Comparison of ENCODE assay signal across 8 mouse cellular contexts in the genomic region with DNA sequence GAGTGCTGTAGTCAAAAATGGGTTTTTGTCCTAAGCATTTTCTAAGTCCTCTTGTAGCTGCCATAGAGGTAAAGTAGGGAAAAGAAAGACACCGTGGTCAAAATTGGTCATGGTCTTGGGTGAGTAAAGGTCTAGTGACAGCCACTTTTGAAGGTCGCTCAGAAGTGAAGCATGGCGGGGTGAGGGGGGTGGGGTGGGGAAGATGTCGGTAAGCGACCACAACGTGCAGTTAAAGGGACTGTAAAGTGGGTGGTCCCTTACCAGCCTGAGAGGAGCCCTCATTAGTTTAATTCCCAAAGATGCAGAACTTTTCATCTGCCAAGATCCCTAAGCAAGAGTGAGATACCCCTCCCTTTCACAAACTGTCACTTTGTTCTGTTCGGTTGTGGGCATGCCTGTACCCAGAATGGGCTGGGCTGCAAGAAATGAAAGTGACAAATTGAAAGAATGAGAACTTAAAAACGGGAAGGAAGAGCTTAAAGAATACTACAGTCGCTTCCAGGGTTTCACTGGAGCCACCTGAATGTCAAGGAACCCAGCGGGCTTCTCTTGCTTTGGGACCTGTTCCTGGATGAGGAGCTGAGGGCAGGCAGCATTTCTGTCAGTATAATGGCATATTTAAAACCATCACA. TPM values are rescaled to one million over a fixed set of nuclear protein-coding genes. Genes with fewer than 3 reads are reported as not detected.
DNase-seq lines count a peak whose midpoint lies in the region; ATAC-seq and TF ChIP-seq lines count a peak whose summit lies in the region.

No protein-coding gene starts in this region.

- H3K4me2 ChIP-seq in CH12.LX (ENCODE audit: insufficient read depth, low read depth, poor library complexity, severe bottlenecking), result peak overlapping the region; percentile 91

- in situ Hi-C loops in CH12.LX (cut with MboI; ENCODE audit: low pct_ligation_motif_present, low pct_unique_long_range_greater_than_20kb, low sequenced_read_pairs), result no loop called here

- TF ChIP-seq CTCF in CH12.LX (conservative IDR thresholded peaks at IDR 0.05 in 1 of 2, IDR thresholded peaks at IDR 0.05 in 1 of 2; ENCODE audit: low read depth in 2 of 2, low read length in 2 of 2), result no peak

- peaks cover 19% of the 10 kb centered on the region for H3K79me2 ChIP-seq in CH12.LX (replicated peaks; ENCODE audit: control insufficient read depth, extremely low read depth, insufficient read depth, poor library complexity, severe bottlenecking)

- peak overlapping the region; percentile 74 for H3K9ac ChIP-seq in CH12.LX (ENCODE audit: insufficient read depth, low read depth)

- peaks cover 7 to 40% of the 10 kb centered on the region in 2 experiments for H3K36me3 ChIP-seq in CH12.LX (replicated peaks in 1 of 2; ENCODE audit: control insufficient read depth in 1 of 2, insufficient read depth in 1 of 2, low read length in 1 of 2)

- intact Hi-C loops in heart, postnatal 10 days (cut with DNase I), result loop anchor here (5.0 to 10.0 kb wide), 2 partner anchors 110 to 113 kb away; no protein-coding TSS in a partner anchor
- intact Hi-C loops in left cerebral cortex, postnatal 14 days (cut with DNase I), result loop anchor here (5.0 kb wide), 2 partner anchors 93 to 193 kb away; no protein-coding TSS in a partner anchor
- intact Hi-C loops in gastrocnemius, postnatal 36 days (cut with DNase I), result loop anchor here (10.0 kb wide), 1 partner anchor 90 kb away; no protein-coding TSS in a partner anchor

- no peak for TF ChIP-seq RAD21 in CH12.LX (IDR thresholded peaks at IDR 0.05; ENCODE audit: low read depth, low read length)

- dilution Hi-C loops in CH12.LX (cut with MboI; ENCODE audit: extremely low pct_ligation_motif_present, extremely low pct_unique_long_range_greater_than_20kb, low sequenced_read_pairs), result no loop called here

- peak; percentile 42 for ATAC-seq in granulocyte monocyte progenitor cell, adult 5-6 weeks (replicated peaks; ENCODE audit: poor library complexity, severe bottlenecking)
- ATAC-seq in megakaryocyte, adult 5-6 weeks (ENCODE audit: poor library complexity, severe bottlenecking), result peak; percentile 28

- peak overlapping the region; percentile 69 to 96 (median 88) for H3K4me3 ChIP-seq in CH12.LX (replicated peaks in 1 of 3; ENCODE audit: low read depth in 2 of 3, low read length in 2 of 3, poor library complexity in 1 of 3)

- DNase-seq in heart, adult 11 months, result peak; percentile 89
- DNase-seq in heart, postnatal 10 days, result no peak
- DNase-seq in CH12.LX (ENCODE audit: extremely low read depth), result peak; percentile 37
- DNase-seq in left cerebral cortex, postnatal 14 days (ENCODE audit: low spot score in 2 of 2), result no peak
- no peak for DNase-seq in gastrocnemius, postnatal 36 days
- no peak for DNase-seq in right cerebral cortex, postnatal 10 days (ENCODE audit: low spot score in 2 of 2)

- H3K4me1 ChIP-seq in CH12.LX (ENCODE audit: control insufficient read depth in 1 of 2, insufficient read depth in 2 of 2), result peaks cover 8 to 49% of the 10 kb centered on the region in 2 experiments

- TF ChIP-seq POLR2A in CH12.LX (IDR thresholded peaks at IDR 0.05; ENCODE audit: low read depth, low read length), result no peak

- H3K27ac ChIP-seq in CH12.LX (ENCODE audit: insufficient read depth, low read depth), result no peak overlapping the region

- no peak for TF ChIP-seq EP300 in CH12.LX (IDR thresholded peaks at IDR 0.05; ENCODE audit: low read length)

- no peaks in the 10 kb centered on the region for H3K9me3 ChIP-seq in CH12.LX (replicated peaks; ENCODE audit: low read length)

- H3K27me3 ChIP-seq in CH12.LX (replicated peaks), result no peaks in the 10 kb centered on the region

TF ChIP-seq in CH12.LX, 34 proteins besides CTCF, POLR2A, EP300 and RAD21:
- TF ChIP-seq MYC (IDR thresholded peaks at IDR 0.05; ENCODE audit: low read depth, low read length) (0 out of 2 replicates have a peak, but pooled peaks have one; percentile 32), MXI1 (IDR thresholded peaks at IDR 0.05; ENCODE audit: low read depth, low read length) (peak; percentile 48), MAZ (IDR thresholded peaks at IDR 0.05; ENCODE audit: low read depth, low read length) (no peak)

RNA-seq across cellular contexts. Expression of a gene that starts 1.5 kb away (rescaled TPM):
- 10 to 100 TPM; 66.2 TPM for total RNA-seq in heart, postnatal 10 days (2021)
- total RNA-seq in CH12.LX (2012; rRNA removed) (73.1 and 78.2 TPM in 2 replicates), CH12.LX (2014; rRNA removed) (42.8 and 48.2 TPM in 2 replicates)
- polyA plus RNA-seq in CH12.LX (2012; ENCODE audit: insufficient read length, low read depth), result 53.4 and 54.5 TPM in 2 replicates
- total RNA-seq in granulocyte monocyte progenitor cell, adult 5-6 weeks (2014; fragmentation: Nextera tagmentation), result 55.2 and 56.4 TPM in 2 replicates
- total RNA-seq in granulocyte monocyte progenitor cell, adult 5-6 weeks (2017), result 85.0 and 94.5 TPM in 2 replicates
- total RNA-seq in megakaryocyte, adult 5-6 weeks (2015), result 51.2 and 55.7 TPM in 2 replicates
- total RNA-seq in megakaryocyte, adult 5-6 weeks (2017), result 127 and 135 TPM in 2 replicates
- total RNA-seq in left cerebral cortex, postnatal 14 days (2021), result 100 to 1,000 TPM; 156 to 179 TPM
- 10 to 100 TPM; 11.8 to 14.8 TPM for total RNA-seq in gastrocnemius, postnatal 36 days (2021)

RNA-seq across cellular contexts. Expression of a gene that starts 29.0 kb away (rescaled TPM):
- 10 to 100 TPM; 19.9 to 21.6 TPM for total RNA-seq in heart, postnatal 10 days (2021)
- total RNA-seq in CH12.LX (2012; rRNA removed) (14.9 and 17.1 TPM in 2 replicates), CH12.LX (2014; rRNA removed) (11.0 and 13.1 TPM in 2 replicates)
- polyA plus RNA-seq in CH12.LX (2012; ENCODE audit: insufficient read length, low read depth), result 19.1 and 23.1 TPM in 2 replicates
- total RNA-seq in granulocyte monocyte progenitor cell, adult 5-6 weeks (2014; fragmentation: Nextera tagmentation), result 10.1 and 16.8 TPM in 2 replicates
- 20.5 and 22.7 TPM in 2 replicates for total RNA-seq in granulocyte monocyte progenitor cell, adult 5-6 weeks (2017)
- 43.7 and 48.2 TPM in 2 replicates for total RNA-seq in megakaryocyte, adult 5-6 weeks (2015)
- total RNA-seq in megakaryocyte, adult 5-6 weeks (2017), result 44.8 and 49.1 TPM in 2 replicates
- total RNA-seq in left cerebral cortex, postnatal 14 days (2021), result 10 to 100 TPM; 17.4 to 18.2 TPM
- 1 to 10 TPM; 7.6 to 8.4 TPM for total RNA-seq in gastrocnemius, postnatal 36 days (2021)

Comparison
In these comparisons a context has a peak if more than half of its experiments do, and no peak if none do; other contexts are left out.
1. DNase-seq: peak in heart, adult 11 months (single experiment) and CH12.LX (single experiment); none in heart, postnatal 10 days (0 of 2), left cerebral cortex, postnatal 14 days (0 of 2), gastrocnemius, postnatal 36 days (0 of 2) and right cerebral cortex, postnatal 10 days (0 of 2).